Mouse (Mus musculus) lung, postnatal 0 days (tissue): ENCODE data around the gene Idh2.
A peak's percentile ranks its signal among the peaks of the same experiment; 100 is the strongest.

Source experiments
- CTCF ChIP-seq: IDR thresholded peaks from 2 replicates; pipeline ENCODE4 v1.5.1; 2016; ENCODE audit warnings: antibody characterized with exemption, mild to moderate bottlenecking
- EP300 ChIP-seq: IDR thresholded peaks from 2 replicates; pipeline ENCODE4 v1.6.1; 2016; ENCODE audit warnings: antibody characterized with exemption, mild to moderate bottlenecking, control low read depth

DNA sequence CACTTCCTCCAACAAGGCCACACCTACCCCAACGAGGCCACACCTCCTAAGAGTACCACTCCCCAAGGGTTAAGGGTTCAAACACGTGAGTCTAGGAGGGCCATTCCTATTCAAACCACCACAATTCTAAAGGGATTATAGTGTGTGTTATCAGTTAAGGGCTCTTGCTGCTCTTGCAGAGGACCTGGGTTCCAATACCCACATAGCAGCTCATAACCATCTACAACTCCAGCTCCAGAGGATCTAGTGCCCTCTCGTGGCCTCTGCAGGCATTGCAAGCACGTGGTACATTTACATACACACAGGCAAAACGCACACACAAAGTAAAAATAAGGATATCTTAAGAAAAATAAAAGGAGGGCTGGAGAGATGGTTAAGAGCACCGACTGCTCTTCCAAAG is 37.0 kb upstream of the Idh2 start:
- peak; percentile 66 for TF ChIP-seq CTCF
- no peak for TF ChIP-seq EP300
